Mouse (Mus musculus): ENCODE measurements around the gene Astn1.

DNA sequence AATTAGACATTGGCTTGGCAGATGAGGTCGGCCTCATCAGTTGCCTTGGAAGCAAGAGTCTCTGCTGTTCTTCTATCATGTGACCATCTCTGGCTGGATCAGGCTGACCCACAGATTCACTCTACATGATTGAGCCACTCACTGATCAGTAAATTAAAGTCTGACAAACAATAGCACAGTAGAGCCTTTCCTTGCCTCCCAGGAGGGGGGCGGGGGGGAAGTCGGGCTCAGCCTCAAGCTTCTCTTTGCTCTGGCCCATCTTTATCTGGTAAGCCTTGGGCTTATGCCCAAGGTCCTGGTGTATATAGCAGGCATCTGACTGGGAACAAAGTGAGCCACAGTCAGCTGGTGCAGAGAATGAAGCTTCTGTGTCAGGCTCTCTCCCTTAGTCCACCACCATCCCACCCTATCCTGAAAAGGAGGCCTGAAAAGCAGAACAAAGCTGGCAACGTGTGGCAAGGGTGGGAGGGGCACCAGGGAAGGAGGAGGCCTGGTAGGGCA is 127.5 kb downstream of the Astn1 start:
- TF ChIP-seq POLR2A (IDR thresholded peaks at IDR 0.05; ENCODE audit: insufficient read depth, low read depth, low read length) (no peak), CTCF (IDR thresholded peaks at IDR 0.05) (no peak), EP300 (IDR thresholded peaks at IDR 0.05; ENCODE audit: insufficient read depth, low read depth, low read length) (no peak)

Data from heart, adult 2 months (tissue).